Mouse (Mus musculus): Measurements from ENCODE around the gene Zfyve19.

Zfyve19 gene

DNA sequence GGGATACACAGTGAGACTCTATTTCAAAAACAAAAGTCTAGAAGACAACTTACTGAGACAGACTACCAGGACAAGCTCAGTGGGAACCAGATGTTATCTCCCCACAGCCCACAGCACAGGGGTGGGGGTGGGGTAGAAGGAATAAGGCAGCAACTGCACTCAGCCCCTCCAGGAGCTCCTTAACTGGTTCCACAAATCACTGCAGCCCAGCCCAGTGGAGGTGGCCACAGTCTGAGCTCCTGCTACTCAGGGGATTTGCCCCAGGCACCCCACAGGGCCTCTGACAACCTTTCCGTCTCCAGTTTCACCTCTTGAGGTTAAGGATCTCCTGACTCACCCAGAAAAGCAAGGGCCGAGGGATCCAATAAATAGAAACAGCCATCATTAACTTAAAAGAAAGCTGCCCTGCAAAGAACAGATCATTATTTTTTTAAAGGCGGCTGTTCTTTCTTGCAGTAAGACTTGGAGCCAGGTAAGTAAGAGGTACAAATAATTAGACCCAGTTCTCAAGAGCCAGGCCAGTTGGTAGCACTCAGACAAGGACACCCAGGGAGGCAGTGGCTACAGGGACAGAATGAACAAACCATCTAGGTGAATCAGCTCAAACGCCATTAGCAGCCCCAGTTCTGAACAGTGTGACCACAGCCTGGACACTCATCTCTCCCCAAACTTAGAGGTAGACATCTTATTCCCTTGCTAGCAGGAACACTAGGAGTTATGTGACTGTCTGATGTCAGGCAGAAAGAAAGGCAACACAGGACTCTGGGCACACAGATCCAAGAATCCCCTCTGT is 11.9 kb upstream of the Zfyve19 start:
- DNase-seq (ENCODE audit: low spot score): no peak

- no peak for DNase-seq (ENCODE audit: low spot score)
These were observed 10.9 kb upstream of the Zfyve19 start for GRCm38 (mm10) chr2:119197493-119197892.

- no peak for DNase-seq (ENCODE audit: low spot score)
These were observed 10.4 kb upstream of the Zfyve19 start for GRCm38 (mm10) chr2:119198049-119198448.

DNA sequence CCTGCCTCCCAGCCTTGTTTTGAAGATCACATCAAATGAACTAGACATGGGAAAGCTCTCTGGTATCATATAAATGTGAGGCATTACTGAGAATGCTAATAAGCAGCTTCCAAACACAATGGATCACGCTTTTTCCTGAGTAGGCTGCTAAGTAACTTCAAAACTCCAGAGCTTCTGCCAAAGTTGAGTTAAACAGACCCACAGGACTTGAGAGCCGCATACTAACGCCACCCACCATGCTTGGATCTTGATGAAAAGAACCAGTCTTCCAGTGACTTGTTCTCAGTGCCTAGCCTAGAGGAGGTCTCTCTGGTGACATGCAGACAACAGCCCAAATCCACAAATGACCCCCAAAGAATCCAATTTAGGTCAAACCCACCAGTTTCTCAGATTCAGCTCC is 9.5 kb upstream of the Zfyve19 start:
- DNase-seq (ENCODE audit: low spot score): no peak

- peak; percentile 61 for DNase-seq (ENCODE audit: low spot score)
These were observed 5.4 kb upstream of the Zfyve19 start for GRCm38 (mm10) chr2:119202914-119203453.

- DNase-seq (ENCODE audit: low spot score): no peak
These were observed 4.5 kb upstream of the Zfyve19 start for GRCm38 (mm10) chr2:119203871-119204460.

DNA sequence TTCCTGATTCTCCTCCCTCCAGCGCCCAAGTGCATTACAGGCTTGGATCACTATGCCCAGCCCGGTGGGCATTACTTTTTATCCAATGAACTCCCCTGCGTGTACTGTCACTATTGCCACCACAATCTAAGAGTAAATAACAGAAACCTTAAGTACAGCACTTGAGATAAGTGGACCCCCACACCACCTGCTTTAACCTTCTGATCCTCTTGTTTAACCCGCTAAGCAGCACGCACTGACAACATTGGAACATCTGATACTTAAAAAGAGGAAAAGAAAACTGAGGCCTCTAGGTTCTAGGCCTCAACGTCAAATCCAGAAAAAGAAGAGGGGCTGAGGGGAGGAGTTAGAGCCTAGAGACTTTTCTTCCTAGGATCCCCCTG is 465 bp upstream of the Zfyve19 start:
- no peak for DNase-seq (ENCODE audit: low spot score)

GRCm38 (mm10) chr2:119209176-119209507 is 725 bp downstream of the Zfyve19 start:
- DNase-seq (ENCODE audit: low spot score): no peak

DNA sequence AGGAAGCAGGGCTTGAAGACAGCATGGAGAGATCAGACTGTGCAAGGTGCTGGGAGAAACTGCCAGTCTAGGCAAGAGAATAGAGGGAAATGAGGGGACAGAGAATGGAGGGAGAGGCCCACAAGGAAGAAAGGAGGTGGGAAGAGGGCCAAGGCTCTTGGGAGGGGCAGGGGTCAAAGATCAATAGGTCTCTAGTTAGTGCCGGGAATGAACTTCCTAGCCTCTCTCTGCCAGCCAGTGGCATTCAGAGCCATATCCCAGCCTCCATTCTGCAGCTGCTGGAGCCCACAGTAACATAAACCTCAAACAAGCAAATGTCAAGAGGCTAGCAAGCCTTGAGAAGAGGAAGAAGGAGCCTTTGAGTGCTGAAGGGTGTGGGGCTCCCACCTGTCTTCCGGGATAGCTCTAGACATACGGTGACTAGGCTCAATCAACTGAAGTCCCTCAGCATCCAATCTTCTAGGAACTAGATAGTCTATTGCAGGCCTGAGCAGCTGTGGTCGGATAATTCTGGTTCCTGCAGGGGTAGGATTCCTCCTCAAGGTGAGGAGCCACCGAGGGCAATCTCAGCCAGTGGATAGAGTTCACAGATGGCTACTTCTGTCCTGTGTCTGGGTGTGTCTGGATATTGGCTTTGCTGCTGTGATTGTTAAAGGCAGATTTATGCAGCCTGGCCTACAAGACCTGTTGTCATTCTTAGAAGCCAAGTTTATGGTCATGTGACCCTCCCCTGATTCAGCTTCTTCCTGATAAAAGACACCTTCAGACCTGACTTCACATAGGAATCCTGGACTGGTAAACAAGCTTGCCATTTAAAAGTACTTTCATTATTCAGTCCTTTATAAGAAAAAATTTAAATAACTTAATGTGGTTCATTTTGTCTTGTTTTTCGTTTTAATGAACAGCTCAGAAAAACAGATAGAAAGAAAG is 21.6 kb downstream of the Zfyve19 start, which contains the start of gene Ppp1r14d:
Gene Ppp1r14d, minus strand, starts transcription at position 132 of the 930 bp plus-strand sequence.
- DNase-seq (ENCODE audit: low spot score): no peak

DNA sequence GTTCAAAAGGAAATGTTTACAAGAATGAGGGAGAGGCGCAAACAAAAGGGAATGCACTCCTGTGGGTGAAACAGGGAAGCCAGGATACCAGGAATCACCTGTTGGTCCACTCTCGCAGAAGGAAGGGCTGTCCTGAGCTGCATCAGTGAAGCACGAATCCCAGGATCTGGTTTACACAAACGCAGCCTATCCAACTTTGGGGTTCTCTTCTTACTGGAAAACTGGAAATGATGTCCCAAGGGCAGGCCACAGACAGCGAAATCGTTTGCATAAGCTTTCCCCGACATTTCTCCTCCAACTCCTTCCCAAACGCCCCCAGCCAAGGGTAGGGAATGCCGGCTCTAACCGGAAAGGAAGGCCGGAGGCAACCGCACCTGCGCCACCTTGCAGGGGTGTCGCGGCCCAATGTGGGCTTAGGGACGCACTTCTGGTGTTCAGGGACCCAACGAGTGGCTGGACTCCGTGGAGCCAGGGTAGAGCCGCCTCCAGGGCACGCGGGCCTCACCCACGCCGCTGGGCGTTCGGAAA is 28.3 kb downstream of the Zfyve19 start:
- DNase-seq (ENCODE audit: low spot score): no peak

DNA sequence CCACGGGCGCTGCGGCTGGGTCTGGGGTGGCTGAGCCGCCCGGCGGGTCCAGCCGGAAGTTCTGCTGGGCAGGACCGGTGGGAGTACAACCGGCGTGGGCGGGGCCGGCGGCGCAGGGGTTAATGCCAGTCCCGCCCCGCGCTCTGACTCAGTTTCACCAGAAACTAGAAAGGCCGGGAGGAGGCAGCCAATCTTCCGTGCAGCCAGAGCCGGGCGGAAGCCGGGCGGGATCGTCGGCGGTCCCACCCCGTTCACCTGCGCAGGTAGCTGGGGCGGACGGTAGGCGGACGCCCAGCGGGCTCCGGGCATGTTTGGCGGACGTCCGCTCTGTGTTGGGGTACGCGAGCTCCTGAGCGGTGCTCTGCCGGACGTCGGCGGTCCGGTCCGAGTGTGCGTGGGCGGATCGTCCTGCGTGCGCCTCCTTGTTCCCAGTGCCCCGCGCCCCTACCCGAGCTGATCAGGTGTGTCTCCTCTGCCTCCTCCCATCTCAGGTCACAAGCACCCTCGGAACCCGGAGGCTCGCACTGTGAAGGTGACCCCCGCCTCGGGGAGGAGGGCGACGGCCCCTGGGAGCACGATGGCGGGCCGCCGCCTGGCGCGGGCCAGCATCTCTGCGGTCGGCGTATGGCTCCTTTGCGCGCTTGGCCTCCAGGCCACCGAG is 28.9 kb downstream of the Zfyve19 start, which contains the start of gene Spint1:
Gene Spint1, plus strand, starts transcription at position 153 of the 661 bp plus-strand sequence.
- peak; percentile 59 for DNase-seq (ENCODE audit: low spot score)

GRCm38 (mm10) chr2:119237871-119238220 is 29.4 kb downstream of the Zfyve19 start:
- DNase-seq (ENCODE audit: low spot score): no peak

DNA sequence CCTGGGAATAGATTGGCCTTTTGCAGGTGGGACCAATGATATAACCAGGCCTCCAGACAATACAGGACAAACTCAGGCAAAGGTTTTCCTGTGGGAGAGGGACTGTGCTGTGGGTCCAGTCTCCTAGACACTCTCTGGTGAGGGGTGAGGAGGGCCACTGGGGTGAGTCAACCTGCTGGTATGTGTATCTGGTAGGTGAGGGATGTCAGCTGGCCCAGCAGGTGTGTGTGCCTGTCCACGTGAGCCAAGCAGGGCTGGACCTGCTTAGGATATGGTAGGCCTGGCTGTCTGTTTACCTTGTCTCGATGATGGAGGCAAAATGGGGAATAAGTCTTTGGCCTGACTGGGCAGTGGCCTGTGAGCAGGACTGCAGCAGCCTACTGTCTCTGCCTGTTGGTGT is 30.3 kb downstream of the Zfyve19 start:
- no peak for DNase-seq (ENCODE audit: low spot score)

- no peak for DNase-seq (ENCODE audit: low spot score)
These were observed 31.8 kb downstream of the Zfyve19 start for GRCm38 (mm10) chr2:119240075-119240818.

DNA sequence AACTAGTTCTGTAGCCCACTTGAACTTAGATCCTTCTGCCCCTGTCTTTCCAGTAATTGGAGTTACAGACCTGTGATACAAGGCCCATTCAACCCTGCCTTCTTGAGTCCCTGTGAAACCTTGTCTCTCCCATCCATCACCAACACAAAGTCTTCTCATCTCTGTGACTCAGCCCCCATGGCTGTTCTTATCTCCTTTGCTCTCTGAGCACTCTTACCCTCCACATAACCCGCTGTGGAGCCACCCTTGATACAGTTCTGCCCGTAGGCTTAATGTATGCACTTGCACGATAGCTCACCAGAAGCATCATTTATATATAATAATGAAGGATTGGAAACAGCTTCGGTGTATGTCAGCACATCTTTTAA is 32.4 kb downstream of the Zfyve19 start:
- no peak for DNase-seq (ENCODE audit: low spot score)

DNA sequence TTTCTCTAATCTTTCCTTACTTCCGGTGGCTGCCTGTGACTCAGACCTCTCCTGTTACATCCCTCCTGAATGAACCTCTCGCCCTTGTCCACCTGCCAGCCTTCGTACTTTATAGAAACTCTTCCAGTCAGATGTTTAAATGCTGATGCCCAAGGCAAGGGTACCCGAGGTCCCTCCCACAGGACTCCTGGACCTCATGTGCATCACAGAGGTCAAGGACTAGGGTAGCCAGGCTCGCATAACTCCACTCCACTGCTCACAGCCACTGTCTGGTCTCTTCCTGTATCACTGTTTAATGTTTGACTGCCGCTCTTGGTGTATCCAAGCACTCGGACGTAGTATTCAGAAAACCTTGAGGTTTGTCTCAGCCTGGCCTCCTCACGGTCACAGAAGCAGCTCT is 34.1 kb downstream of the Zfyve19 start:
- DNase-seq (ENCODE audit: low spot score): no peak

DNA sequence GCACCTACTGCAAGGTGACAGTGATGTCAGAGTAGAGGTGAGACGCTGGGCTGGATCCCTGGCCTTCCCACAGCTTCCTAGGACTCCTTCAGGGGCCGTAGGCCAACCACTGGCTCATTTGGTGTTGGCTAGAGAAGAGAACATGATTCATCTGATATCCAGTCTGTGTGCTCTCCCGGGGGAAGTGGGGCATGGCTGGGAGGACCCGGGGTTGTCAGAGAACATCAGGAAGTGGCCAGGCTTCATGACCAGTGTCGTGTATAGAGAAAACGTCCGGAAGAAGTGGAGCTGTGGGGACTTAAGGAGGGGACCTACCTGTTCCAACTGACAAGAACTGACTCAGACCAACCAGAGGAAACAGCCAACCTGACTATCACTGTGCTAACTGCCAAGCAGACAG is 36.8 kb downstream of the Zfyve19 start:
- no peak for DNase-seq (ENCODE audit: low spot score)

DNA sequence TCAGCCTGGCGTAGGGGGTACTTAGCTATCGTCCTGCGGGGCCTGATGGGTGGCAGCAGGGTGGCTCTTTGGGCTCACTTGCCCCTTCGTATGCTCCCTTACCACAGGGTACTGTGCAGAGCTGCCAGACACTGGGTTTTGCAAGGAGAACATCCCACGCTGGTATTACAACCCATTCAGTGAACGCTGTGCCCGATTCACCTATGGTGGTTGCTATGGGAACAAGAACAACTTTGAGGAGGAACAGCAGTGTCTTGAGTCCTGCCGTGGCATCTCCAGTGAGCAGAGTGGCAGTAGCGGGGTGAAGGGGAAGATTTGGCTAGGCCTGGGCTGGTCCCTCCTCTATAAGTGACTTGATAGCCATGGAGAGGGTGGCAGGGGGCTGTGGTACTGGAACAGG is 39.5 kb downstream of the Zfyve19 start:
- DNase-seq (ENCODE audit: low spot score): no peak

DNA sequence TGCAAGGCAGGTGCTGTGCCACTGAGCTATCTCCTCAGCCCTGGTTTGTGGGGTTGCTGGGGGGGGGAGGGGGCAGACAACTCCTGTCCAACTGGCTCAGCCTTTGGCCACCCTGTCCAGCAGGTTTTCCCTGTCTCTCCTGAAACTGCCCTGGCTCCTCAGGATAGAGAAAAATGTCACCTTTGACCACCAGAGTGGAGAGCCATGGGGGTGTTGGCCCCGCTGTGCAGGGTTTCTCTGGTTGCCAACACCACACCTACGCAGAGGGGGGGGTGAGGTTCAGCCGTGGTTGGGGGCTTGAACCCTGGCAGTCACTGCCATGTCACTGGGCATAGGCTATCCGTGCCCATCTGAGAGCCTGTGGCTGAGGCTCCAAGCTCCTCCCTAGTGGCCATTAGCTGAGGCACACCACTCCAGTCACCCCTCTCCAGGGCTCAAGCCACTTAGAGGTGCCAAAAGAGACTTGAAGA is 41.2 kb downstream of the Zfyve19 start:
- no peak for DNase-seq (ENCODE audit: low spot score)

- DNase-seq (ENCODE audit: low spot score): no peak
These were observed 42.0 kb downstream of the Zfyve19 start for GRCm38 (mm10) chr2:119250377-119250776.

Data from testis, postnatal 10 days (tissue).